Mouse (Mus musculus) forebrain, embryonic 16.5 days (tissue): ENCODE measurements around the gene Cfap299. TPM values are rescaled to one million over a fixed set of nuclear protein-coding genes. Genes with fewer than 3 reads are reported as not detected.
A peak's percentile ranks its signal among the peaks of the same experiment; 100 is the strongest.

Experiments
- ATAC-seq: fragments of 200-750 bp; cut with Nextera tagmentation; 2 replicates; pipeline ENCODE4 v1.8.0; 2017; ENCODE audit warnings: mild to moderate bottlenecking, moderate library complexity
- H3K27ac ChIP-seq: fragments of 300-500 bp; sonication (generic); 2 replicates; pipeline ENCODE4 v1.5.1; 2014; ENCODE audit warnings: low read length, control low read depth
- H3K27me3 ChIP-seq: fragments of 300-500 bp; sonication (generic); replicated peaks from 2 replicates; pipeline ENCODE4 v1.6.1; 2014; ENCODE audit warnings: low read length; ENCODE audit not compliant: control insufficient read depth, insufficient read depth
- H3K36me3 ChIP-seq: fragments of 300-500 bp; sonication (generic); 2 replicates; pipeline ENCODE4 v1.6.1; 2014; ENCODE audit not compliant: control insufficient read depth, insufficient read depth
- H3K4me1 ChIP-seq: fragments of 300-500 bp; sonication (generic); replicated peaks from 2 replicates; pipeline ENCODE4 v1.6.1; 2014; ENCODE audit warnings: low read length; ENCODE audit not compliant: control insufficient read depth, insufficient read depth
- H3K4me2 ChIP-seq: fragments of 300-500 bp; sonication (generic); 2 replicates; pipeline ENCODE4 v1.6.1; 2014; ENCODE audit warnings: mild to moderate bottlenecking, low read length, control low read depth
- H3K4me3 ChIP-seq: fragments of 300-500 bp; sonication (generic); replicated peaks from 2 replicates; pipeline ENCODE4 v1.5.1; 2014; ENCODE audit warnings: mild to moderate bottlenecking, low read length, control low read depth
- H3K9ac ChIP-seq: fragments of 300-500 bp; sonication (generic); replicated peaks from 2 replicates; pipeline ENCODE4 v1.6.1; 2014; ENCODE audit warnings: low read depth, low read length, control low read depth
- H3K9me3 ChIP-seq: fragments of 300-500 bp; sonication (generic); 2 replicates; pipeline ENCODE4 v1.6.1; 2016; ENCODE audit warnings: low read length; ENCODE audit not compliant: control insufficient read depth
- WGBS: fragments of 180-500 bp; shearing (Covaris S2); extraction: QIAGEN DNeasy Blood & Tissue Kit; methylation state at CpG from one replicate; pipeline ENCODE4 v1.1.7; 2014; 5-methylcytosine and 5-hydroxymethylcytosine counted together
- polyA plus RNA-seq: library from polyadenylated mRNA; unstranded; fragments of >200 nt; fragmentation: Nextera tagmentation; extraction: Ambion mirVana; gene quantifications from 2 replicates; pipeline ENCODE4 v1.2.1, GENCODE M21; 2015

Gene Cfap299
- polyA plus RNA-seq, 1 experiment from 2014 or later = 0.92 TPM

GRCm38 (mm10) chr5:98550285-98550684 lies 221.2 kb downstream of the Cfap299 start:
- Histone ChIP-seq H3K9me3 (no peaks in the 10 kb centered on the region), H3K4me3 (no peak overlapping the region), H3K4me1 (no peaks in the 10 kb centered on the region), H3K36me3 (no peaks in the 10 kb centered on the region), H3K9ac (no peak overlapping the region), H3K27me3 (no peaks in the 10 kb centered on the region), H3K27ac (no peak overlapping the region), H3K4me2 (no peak overlapping the region)
- ATAC-seq = no peak
- 61% methylated on average over 5 of the region's 5 CpGs for WGBS

GRCm38 (mm10) chr5:98550873-98551272 lies 221.8 kb downstream of the Cfap299 start:
- ATAC-seq = no peak
- 84% methylated on average over 1 of the region's 1 CpGs for WGBS
- H3K4me1 ChIP-seq = no peaks in the 10 kb centered on the region

GRCm38 (mm10) chr5:98552395-98552794 lies 223.3 kb downstream of the Cfap299 start, which contains the start of gene Gm11111:
Gene Gm11111, plus strand, starts transcription at chr5:98552695.
- Histone ChIP-seq H3K4me1 (no peaks in the 10 kb centered on the region), H3K9me3 (no peaks in the 10 kb centered on the region), H3K4me3 (no peak within 1 kb of the TSS), H3K27me3 (no peaks in the 10 kb centered on the region), H3K36me3 (no peaks in the 10 kb centered on the region), H3K27ac (no peak within 1 kb of the TSS), H3K4me2 (no peak within 1 kb of the TSS), H3K9ac (no peak within 1 kb of the TSS)
- no peak for ATAC-seq

More at GRCm38 (mm10) chr5:98550873-98551272, 221.8 kb downstream of the Cfap299 start:
- Histone ChIP-seq H3K4me3 (no peak overlapping the region), H3K36me3 (no peaks in the 10 kb centered on the region), H3K9me3 (no peaks in the 10 kb centered on the region), H3K9ac (no peak overlapping the region), H3K4me2 (no peak overlapping the region), H3K27ac (no peak overlapping the region), H3K27me3 (no peaks in the 10 kb centered on the region)

GRCm38 (mm10) chr5:98552811-98553601 lies 223.9 kb downstream of the Cfap299 start:
- no peaks in the 10 kb centered on the region for H3K36me3 ChIP-seq
- H3K4me3 ChIP-seq = no peak overlapping the region
- H3K9ac ChIP-seq = no peak overlapping the region
- H3K27me3 ChIP-seq = no peaks in the 10 kb centered on the region
- H3K4me2 ChIP-seq = no peak overlapping the region
- H3K9me3 ChIP-seq = no peaks in the 10 kb centered on the region
- ATAC-seq = no peak
- WGBS = 56% methylated on average over 7 of the region's 7 CpGs
- H3K4me1 ChIP-seq = no peaks in the 10 kb centered on the region
- no peak overlapping the region for H3K27ac ChIP-seq

- H3K27me3 ChIP-seq = no peaks in the 10 kb centered on the region
- no peak overlapping the region for H3K4me3 ChIP-seq
- WGBS = 16% methylated on average over 4 of the region's 4 CpGs
- peaks cover 8% of the 10 kb centered on the region for H3K4me1 ChIP-seq
- H3K9ac ChIP-seq = no peak overlapping the region
- H3K27ac ChIP-seq = no peak overlapping the region
- no peaks in the 10 kb centered on the region for H3K36me3 ChIP-seq
- no peaks in the 10 kb centered on the region for H3K9me3 ChIP-seq
- no peak overlapping the region for H3K4me2 ChIP-seq
- ATAC-seq = peak; percentile 66
These were observed 232.2 kb downstream of the Cfap299 start for GRCm38 (mm10) chr5:98561301-98561700.

GRCm38 (mm10) chr5:98562806-98563205 lies 233.7 kb downstream of the Cfap299 start:
- Histone ChIP-seq H3K27me3 (no peaks in the 10 kb centered on the region), H3K4me2 (no peak overlapping the region), H3K9me3 (no peaks in the 10 kb centered on the region), H3K36me3 (no peaks in the 10 kb centered on the region), H3K27ac (no peak overlapping the region), H3K4me3 (no peak overlapping the region), H3K4me1 (peaks cover 15% of the 10 kb centered on the region), H3K9ac (no peak overlapping the region)
- WGBS = 60% methylated on average over 9 of the region's 9 CpGs
- no peak for ATAC-seq

- Histone ChIP-seq H3K36me3 (no peaks in the 10 kb centered on the region), H3K27ac (no peak overlapping the region), H3K9me3 (no peaks in the 10 kb centered on the region), H3K9ac (no peak overlapping the region), H3K4me1 (peaks cover 15% of the 10 kb centered on the region), H3K4me2 (0 out of 2 replicates have a peak overlapping the region, but pooled peaks have one; percentile 17), H3K27me3 (no peaks in the 10 kb centered on the region), H3K4me3 (no peak overlapping the region)
- ATAC-seq = no peak
- WGBS = 21% methylated on average over 9 of the region's 9 CpGs
These were observed 234.7 kb downstream of the Cfap299 start for GRCm38 (mm10) chr5:98563801-98564200.

- H3K4me2 ChIP-seq = no peak overlapping the region
- no peaks in the 10 kb centered on the region for H3K9me3 ChIP-seq
- no peak overlapping the region for H3K9ac ChIP-seq
- H3K27me3 ChIP-seq = no peaks in the 10 kb centered on the region
- ATAC-seq = peak; percentile 88
- H3K27ac ChIP-seq = no peak overlapping the region
- 8% methylated on average over 6 of the region's 6 CpGs for WGBS
- H3K4me1 ChIP-seq = peaks cover 12% of the 10 kb centered on the region
- H3K36me3 ChIP-seq = no peaks in the 10 kb centered on the region
- H3K4me3 ChIP-seq = no peak overlapping the region
These were observed 237.5 kb downstream of the Cfap299 start for GRCm38 (mm10) chr5:98566461-98567193.

GRCm38 (mm10) chr5:98568481-98568880 lies 239.4 kb downstream of the Cfap299 start:
- no peak overlapping the region for H3K27ac ChIP-seq
- no peaks in the 10 kb centered on the region for H3K27me3 ChIP-seq
- 92% methylated on average over 4 of the region's 4 CpGs for WGBS
- no peaks in the 10 kb centered on the region for H3K9me3 ChIP-seq
- H3K36me3 ChIP-seq = no peaks in the 10 kb centered on the region
- H3K4me3 ChIP-seq = no peak overlapping the region
- no peak overlapping the region for H3K9ac ChIP-seq
- no peak overlapping the region for H3K4me2 ChIP-seq
- no peak for ATAC-seq
- H3K4me1 ChIP-seq = peaks cover 12% of the 10 kb centered on the region
